Mouse (Mus musculus): ENCODE measurements around the gene Tmem123. TPM values are rescaled to one million over a fixed set of nuclear protein-coding genes. Genes with fewer than 3 reads are reported as not detected.

The Tmem123 gene
- 22.7 and 23.7 TPM in 2 replicates for polyA plus RNA-seq (2015; fragmentation: Nextera tagmentation; extraction: Ambion mirVana)

DNA sequence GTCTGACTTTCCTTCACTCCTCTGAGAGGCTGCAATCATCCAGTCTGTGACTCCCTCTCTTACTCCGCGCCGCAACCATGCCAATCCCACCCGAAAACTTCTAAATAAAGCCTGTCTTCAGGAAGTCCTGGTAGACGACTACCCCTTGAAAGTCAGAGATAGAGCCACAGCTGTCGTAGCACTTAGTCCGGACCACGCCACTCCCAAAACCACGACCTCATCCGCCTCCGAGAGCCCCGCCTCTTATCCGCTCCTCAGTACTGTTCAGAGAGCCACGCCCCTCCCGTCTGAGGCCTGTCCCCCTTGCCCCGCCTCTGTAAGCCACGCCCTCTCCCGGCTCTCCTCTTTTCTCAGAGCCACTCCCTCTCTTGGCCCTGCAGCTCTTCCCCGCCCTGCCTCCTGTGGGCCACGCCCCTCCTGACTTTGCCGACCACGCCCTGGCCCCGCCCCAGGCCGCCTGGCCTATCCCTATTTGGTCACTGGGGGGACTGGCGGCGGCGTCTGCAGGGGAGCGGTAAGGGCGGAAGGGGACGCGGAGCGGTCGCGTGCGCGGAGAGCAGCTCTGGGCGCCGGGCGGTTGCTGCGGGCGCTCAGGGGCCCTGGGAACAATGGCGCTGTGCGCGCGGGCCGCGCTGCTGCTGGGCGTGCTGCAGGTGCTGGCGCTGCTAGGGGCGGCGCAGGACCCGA is at the start of gene Tmem123:
TSS of gene Tmem123 (plus strand) at position 428 of the 687 bp plus-strand sequence.
- no peaks in the 10 kb centered on the region for H3K36me3 ChIP-seq
- ATAC-seq (ENCODE audit: low FRiP score, low read depth) = peak; percentile 97
- peak within 1 kb of the TSS; percentile 68 for H3K9ac ChIP-seq
- H3K27ac ChIP-seq (replicated peaks) = peak within 1 kb of the TSS; percentile 56
- peak within 1 kb of the TSS; percentile 80 for H3K4me2 ChIP-seq
- peaks cover 20% of the 10 kb centered on the region for H3K4me1 ChIP-seq (replicated peaks)
- peaks cover 4% of the 10 kb centered on the region for H3K9me3 ChIP-seq
- H3K27me3 ChIP-seq = peaks cover 9% of the 10 kb centered on the region
- WGBS = under 1% methylated on average over 49 of the region's 52 CpGs
- peak within 1 kb of the TSS; percentile 71 for H3K4me3 ChIP-seq

DNA sequence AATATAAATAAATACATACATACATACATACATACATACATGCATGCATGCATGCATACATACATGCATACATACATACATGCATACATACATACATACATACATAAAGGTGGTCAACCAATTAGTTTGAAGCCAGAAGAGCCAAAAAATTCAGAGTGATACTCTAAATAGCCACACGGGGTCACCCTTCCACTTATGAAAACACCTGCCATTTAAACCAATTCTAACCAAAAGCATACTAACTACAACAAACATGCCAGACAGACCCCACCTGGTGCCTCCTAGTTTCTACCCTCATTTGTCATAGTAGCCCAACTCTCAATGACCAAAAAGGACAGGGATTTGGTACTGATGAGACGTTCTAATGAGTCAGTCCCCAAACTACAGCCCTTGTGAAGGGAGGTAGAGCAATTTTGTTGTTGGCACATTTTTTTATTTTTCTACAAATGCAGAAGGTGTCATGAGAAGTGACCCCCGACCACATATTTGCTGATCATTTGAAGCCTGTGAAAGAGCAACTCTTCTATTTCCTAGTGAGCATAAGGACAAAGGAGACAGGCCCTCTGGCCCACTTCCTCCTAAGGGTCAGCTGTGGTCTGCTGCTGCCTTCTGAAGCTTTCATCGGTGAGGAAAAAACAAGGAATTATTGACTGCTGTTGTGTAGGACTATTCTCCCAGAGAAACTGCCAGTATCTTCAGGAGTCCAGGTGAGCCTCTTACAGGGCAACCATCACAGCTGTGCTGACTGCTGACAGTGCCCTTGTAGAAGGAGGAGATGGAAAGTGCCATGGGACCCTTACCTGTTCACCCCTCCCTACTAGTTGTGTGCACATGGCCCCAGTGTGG is 49.6 kb upstream of the Tmem123 start:
- Histone ChIP-seq H3K4me2 (no peak overlapping the region), H3K27ac (replicated peaks) (no peak overlapping the region), H3K4me1 (replicated peaks) (no peaks in the 10 kb centered on the region), H3K9ac (no peak overlapping the region), H3K4me3 (no peak overlapping the region), H3K36me3 (no peaks in the 10 kb centered on the region), H3K27me3 (no peaks in the 10 kb centered on the region), H3K9me3 (no peaks in the 10 kb centered on the region)
- ATAC-seq (ENCODE audit: low FRiP score, low read depth) = peak; percentile 23; the same call in 1 of the 2 replicates
- 35% methylated on average over 4 of the region's 4 CpGs for WGBS

DNA sequence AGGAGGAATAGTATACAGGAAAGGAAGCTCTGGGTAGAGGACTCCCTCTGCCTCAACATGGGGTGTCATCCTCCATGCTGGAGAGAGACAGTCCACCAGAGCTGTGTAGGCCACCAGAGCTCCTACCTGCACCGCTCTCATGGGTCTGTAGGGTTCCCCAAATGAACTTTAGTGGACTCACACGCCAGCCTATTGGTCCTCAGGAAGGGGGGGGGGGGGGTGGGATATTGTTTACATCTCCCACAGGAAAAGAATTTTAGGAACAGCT is 49.0 kb upstream of the Tmem123 start:
- Histone ChIP-seq H3K27ac (replicated peaks) (no peak overlapping the region), H3K4me1 (replicated peaks) (no peaks in the 10 kb centered on the region), H3K36me3 (no peaks in the 10 kb centered on the region), H3K9me3 (no peaks in the 10 kb centered on the region), H3K27me3 (no peaks in the 10 kb centered on the region), H3K4me2 (no peak overlapping the region), H3K4me3 (no peak overlapping the region), H3K9ac (no peak overlapping the region)
- 72% methylated on average over 2 of the region's 2 CpGs for WGBS
- no peak for ATAC-seq (ENCODE audit: low FRiP score, low read depth)

DNA sequence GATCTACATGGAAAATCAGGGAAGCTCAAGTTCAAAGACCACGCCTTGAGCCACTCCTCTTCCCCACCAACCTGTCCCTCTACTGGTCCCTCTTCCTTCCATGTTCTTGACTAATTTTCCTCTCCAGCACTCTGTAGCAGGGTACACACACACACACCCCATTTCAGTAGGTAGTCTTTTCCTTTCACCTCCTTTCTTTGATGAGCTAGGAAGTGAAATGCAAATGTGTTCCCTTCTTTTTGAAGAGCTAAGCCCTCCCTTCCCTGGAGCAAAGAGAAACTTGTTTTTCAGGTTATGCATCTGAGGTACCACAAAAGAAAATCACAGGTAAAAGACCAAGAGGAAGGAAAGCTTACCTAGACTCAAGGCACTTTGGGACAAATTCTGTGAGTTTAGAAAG is 42.3 kb upstream of the Tmem123 start:
- Histone ChIP-seq H3K9me3 (no peaks in the 10 kb centered on the region), H3K9ac (no peak overlapping the region), H3K4me2 (no peak overlapping the region), H3K4me3 (no peak overlapping the region), H3K36me3 (no peaks in the 10 kb centered on the region), H3K27me3 (no peaks in the 10 kb centered on the region), H3K4me1 (replicated peaks) (no peaks in the 10 kb centered on the region), H3K27ac (replicated peaks) (no peak overlapping the region)
- 100% methylated on average over 1 of the region's 1 CpGs for WGBS
- ATAC-seq (ENCODE audit: low FRiP score, low read depth) = no peak

DNA sequence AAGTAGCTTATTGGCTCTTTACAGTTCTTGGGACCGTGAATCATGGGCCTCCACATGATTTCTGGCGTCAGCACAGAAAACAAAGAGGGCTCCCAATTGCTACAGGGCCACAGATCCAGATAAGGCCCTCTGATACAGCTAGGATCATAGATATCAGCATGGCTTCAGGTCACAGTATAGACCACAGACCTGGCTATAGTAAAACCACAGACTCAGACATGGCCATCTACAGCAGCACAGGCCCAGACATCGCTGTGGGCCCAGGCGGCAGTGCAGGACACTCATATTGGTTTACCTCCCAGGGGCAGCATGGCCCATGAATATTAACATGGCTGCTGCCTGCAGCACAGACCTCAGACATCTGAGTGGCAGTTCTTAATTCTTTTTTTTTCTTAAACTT is 34.8 kb upstream of the Tmem123 start:
- Histone ChIP-seq H3K4me1 (replicated peaks) (no peaks in the 10 kb centered on the region), H3K9me3 (no peaks in the 10 kb centered on the region), H3K27me3 (no peaks in the 10 kb centered on the region), H3K27ac (replicated peaks) (no peak overlapping the region), H3K36me3 (no peaks in the 10 kb centered on the region), H3K9ac (no peak overlapping the region), H3K4me3 (no peak overlapping the region), H3K4me2 (no peak overlapping the region)
- ATAC-seq (ENCODE audit: low FRiP score, low read depth) = no peak
- WGBS = 81% methylated on average over 4 of the region's 4 CpGs

DNA sequence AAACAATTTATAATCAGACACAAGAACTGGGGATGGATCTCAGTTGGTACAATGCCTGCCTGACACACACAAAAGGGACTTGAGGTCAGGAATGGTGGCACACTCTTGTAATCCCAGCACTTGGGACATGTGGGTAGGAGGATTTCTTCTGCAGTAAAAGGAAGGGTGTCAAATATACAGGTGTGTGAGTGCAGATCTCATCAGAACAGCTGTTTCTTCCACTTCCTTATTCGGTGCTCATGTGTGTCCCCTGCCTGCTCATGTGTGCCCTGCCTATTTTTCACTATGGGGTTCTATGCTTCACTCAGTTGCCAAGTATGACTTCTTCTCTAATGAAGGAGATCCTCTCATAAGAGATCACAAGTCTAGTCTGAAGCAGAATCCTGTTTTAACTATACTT is 21.1 kb upstream of the Tmem123 start:
- no peak overlapping the region for H3K9ac ChIP-seq

DNA sequence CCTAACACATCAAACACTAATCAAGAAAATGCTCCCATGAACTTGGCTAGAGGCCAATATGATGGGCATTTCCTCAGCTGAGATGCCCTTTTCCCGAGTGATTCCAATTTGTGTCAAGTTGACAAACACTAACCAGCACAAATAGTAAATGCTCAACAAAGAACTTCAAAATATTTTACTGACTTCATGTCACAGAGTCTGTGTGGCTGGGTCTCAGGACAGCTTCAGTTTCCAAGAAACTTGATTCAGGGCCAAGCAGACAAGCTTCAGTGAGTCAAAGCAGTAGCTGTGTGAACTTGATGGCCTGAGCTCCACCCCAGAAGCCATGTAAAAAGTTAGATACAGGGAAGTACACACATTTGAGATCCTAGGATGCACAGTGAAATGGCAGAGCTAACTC is 19.7 kb upstream of the Tmem123 start:
- 74% methylated on average over 1 of the region's 1 CpGs for whole genome bisulfite sequencing
- H3K4me3 ChIP-seq = no peak overlapping the region
- ATAC-seq (ENCODE audit: low FRiP score, low read depth) = no peak
- no peaks in the 10 kb centered on the region for H3K27me3 ChIP-seq
- H3K27ac ChIP-seq (replicated peaks) = no peak overlapping the region
- no peak overlapping the region for H3K9ac ChIP-seq
- no peak overlapping the region for H3K4me2 ChIP-seq
- H3K4me1 ChIP-seq (replicated peaks) = no peaks in the 10 kb centered on the region
- no peaks in the 10 kb centered on the region for H3K36me3 ChIP-seq
- no peaks in the 10 kb centered on the region for H3K9me3 ChIP-seq

More for the DNA sequence above, 21.1 kb upstream of the Tmem123 start:
- Histone ChIP-seq H3K4me2 (no peak overlapping the region), H3K9me3 (no peaks in the 10 kb centered on the region), H3K4me3 (no peak overlapping the region), H3K27ac (replicated peaks) (no peak overlapping the region), H3K36me3 (no peaks in the 10 kb centered on the region), H3K4me1 (replicated peaks) (no peaks in the 10 kb centered on the region), H3K27me3 (no peaks in the 10 kb centered on the region)
- no peak for ATAC-seq (ENCODE audit: low FRiP score, low read depth)
- WGBS = 93% methylated on average over 1 of the region's 1 CpGs

DNA sequence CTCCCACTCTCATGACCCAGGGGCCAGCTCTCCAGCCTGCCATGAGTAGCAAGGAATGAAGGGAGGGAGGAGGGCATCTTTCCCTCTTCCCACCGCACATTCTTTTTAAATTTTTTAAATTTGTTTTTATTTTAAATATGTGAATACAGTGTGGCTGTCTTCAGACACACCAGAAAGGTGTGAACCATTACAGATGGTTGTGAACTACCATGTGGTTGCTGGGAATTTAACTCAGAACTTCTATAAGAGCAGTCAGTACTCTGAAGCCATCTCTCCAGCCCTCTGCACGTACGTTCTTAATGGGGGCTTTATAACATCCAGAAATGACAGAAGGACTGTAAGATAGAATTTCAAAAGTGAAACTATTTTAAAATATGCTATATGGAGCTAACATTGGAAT is 15.0 kb upstream of the Tmem123 start:
- no peaks in the 10 kb centered on the region for H3K4me1 ChIP-seq (replicated peaks)
- no peak overlapping the region for H3K4me3 ChIP-seq
- H3K27me3 ChIP-seq = no peaks in the 10 kb centered on the region
- H3K9me3 ChIP-seq = no peaks in the 10 kb centered on the region
- ATAC-seq (ENCODE audit: low FRiP score, low read depth) = no peak
- H3K36me3 ChIP-seq = no peaks in the 10 kb centered on the region
- 90% methylated on average over 3 of the region's 3 CpGs for WGBS
- H3K27ac ChIP-seq (replicated peaks) = no peak overlapping the region
- no peak overlapping the region for H3K4me2 ChIP-seq
- no peak overlapping the region for H3K9ac ChIP-seq

DNA sequence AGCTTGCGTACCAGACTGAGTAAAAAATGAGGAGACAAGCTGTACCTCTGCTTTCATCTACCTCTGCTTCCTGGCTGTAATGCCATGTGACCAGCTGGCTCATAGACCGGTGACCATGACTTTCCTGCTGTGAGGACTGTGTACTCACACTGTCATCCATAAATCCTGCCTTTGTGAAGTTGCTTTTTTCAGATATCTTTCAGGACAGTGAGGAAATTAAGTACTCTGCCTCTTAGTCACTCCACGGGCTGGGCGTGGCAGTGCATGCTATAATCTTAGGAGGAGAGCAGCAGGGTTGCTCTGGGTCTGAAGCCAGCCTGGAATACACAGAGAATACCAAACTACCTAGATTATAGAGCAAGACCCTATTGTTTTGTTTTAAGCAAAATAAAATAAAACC is 14.3 kb upstream of the Tmem123 start:
- ATAC-seq (ENCODE audit: low FRiP score, low read depth) = no peak
- Histone ChIP-seq H3K4me2 (no peak overlapping the region), H3K4me3 (no peak overlapping the region), H3K27ac (replicated peaks) (no peak overlapping the region), H3K4me1 (replicated peaks) (no peaks in the 10 kb centered on the region), H3K27me3 (no peaks in the 10 kb centered on the region), H3K9ac (no peak overlapping the region), H3K9me3 (no peaks in the 10 kb centered on the region), H3K36me3 (no peaks in the 10 kb centered on the region)
- WGBS = 73% methylated on average over 4 of the region's 4 CpGs

DNA sequence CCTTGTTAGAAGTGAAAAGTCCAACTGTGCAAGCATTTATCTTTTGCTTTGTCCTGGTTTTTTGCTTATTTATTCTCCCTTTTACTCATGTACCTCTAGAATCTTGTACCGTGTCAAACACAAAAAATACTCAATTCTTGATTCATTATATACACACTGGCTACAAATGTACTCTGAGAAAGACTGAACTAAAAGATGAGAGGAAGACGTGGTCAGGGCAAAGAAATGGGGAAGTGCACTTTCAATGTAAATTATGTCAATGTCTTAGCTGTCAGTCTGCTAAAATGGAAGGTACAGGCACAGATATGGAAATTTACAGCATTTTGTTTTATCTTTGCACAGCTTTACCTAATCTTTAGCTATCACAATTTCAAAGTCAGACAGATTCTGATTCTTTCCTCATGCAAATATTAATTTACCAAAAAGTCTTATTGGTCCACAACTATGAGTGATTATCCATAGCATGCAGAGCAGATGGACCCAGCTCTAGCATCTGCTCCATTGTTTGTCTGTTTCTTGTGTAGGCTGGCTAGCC is 7.9 kb upstream of the Tmem123 start:
- H3K9me3 ChIP-seq = peaks cover 4% of the 10 kb centered on the region
- no peak for ATAC-seq (ENCODE audit: low FRiP score, low read depth)
- no peaks in the 10 kb centered on the region for H3K4me1 ChIP-seq (replicated peaks)
- H3K27ac ChIP-seq (replicated peaks) = no peak overlapping the region
- H3K36me3 ChIP-seq = no peaks in the 10 kb centered on the region
- no peak overlapping the region for H3K4me3 ChIP-seq
- no peaks in the 10 kb centered on the region for H3K27me3 ChIP-seq
- no peak overlapping the region for H3K4me2 ChIP-seq
- WGBS = 72% methylated on average over 2 of the region's 2 CpGs
- H3K9ac ChIP-seq = no peak overlapping the region

DNA sequence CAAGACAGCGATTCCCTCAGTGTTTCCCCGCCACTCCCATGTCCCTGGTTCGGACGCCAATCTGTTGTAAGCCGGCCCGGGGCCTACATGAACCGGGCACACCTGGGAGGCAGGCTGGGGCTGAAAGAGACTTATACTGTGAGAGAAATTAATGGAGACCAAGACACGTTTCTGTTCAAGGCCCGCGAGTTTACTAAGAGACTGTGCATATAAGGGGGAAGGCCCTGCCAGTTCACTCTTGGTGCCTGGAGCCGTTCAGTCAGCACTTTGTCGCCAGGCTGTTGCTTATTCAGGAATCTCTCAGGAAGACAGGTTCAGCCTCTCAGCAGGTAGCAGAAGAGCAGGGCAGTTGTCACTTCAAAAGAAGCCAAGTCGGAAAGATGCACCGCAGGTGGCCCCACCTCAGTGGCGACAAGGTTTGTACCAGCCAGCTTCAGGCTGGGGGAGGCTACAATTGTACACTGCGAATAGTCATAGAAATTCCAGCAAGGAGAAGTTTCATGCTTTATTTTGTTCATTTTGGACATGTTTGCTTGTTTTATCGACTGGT is 1.9 kb upstream of the Tmem123 start:
- H3K27me3 ChIP-seq = peaks cover 9% of the 10 kb centered on the region
- H3K4me3 ChIP-seq = no peak overlapping the region
- ATAC-seq (ENCODE audit: low FRiP score, low read depth) = no peak
- H3K36me3 ChIP-seq = no peaks in the 10 kb centered on the region
- H3K9me3 ChIP-seq = peaks cover 4% of the 10 kb centered on the region
- no peak overlapping the region for H3K4me2 ChIP-seq
- H3K9ac ChIP-seq = no peak overlapping the region
- no peak overlapping the region for H3K27ac ChIP-seq (replicated peaks)
- peaks cover 13% of the 10 kb centered on the region; the same call in 1 of the 2 replicates for H3K4me1 ChIP-seq (replicated peaks)
- WGBS = 34% methylated on average over 17 of the region's 17 CpGs

DNA sequence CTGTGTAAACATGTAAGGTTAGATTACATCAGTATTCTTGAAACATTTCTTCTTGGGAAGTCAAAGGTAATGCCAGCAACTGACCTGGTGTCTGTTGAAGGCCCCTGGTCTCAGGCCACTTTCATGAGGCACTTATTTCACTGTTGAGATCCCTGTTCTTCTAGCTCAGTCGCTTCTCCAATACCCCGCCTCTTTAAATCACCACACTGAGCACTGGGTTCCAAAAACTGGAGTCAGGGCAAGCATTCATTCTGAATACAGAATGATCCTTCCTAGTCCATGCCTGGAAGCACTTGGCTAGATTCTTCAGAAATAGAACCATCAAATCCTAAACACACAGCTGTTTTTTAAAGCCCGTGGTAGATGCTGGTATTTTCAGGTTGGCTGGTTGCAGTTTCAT is 1.1 kb upstream of the Tmem123 start:
- H3K27ac ChIP-seq (replicated peaks) = no peak overlapping the region

More for the DNA sequence above, 1.1 kb upstream of the Tmem123 start:
- 73% methylated on average over 3 of the region's 3 CpGs for WGBS
- H3K9ac ChIP-seq = no peak overlapping the region
- peaks cover 9% of the 10 kb centered on the region for H3K27me3 ChIP-seq
- H3K4me3 ChIP-seq = no peak overlapping the region
- no peaks in the 10 kb centered on the region for H3K36me3 ChIP-seq
- ATAC-seq (ENCODE audit: low FRiP score, low read depth) = no peak
- peaks cover 4% of the 10 kb centered on the region for H3K9me3 ChIP-seq
- peaks cover 18% of the 10 kb centered on the region for H3K4me1 ChIP-seq (replicated peaks)
- H3K4me2 ChIP-seq = no peak overlapping the region

All from hindbrain, embryonic 15.5 days (tissue).